Mouse (Mus musculus): ENCODE results near the gene Fbxl16.

- TF ChIP-seq CTCF (IDR thresholded peaks at IDR 0.05; ENCODE audit: low read depth) (no peak), EP300 (IDR thresholded peaks at IDR 0.05; ENCODE audit: low read depth) (no peak)
Observed at GRCm38 (mm10) chr17:25867509-25867835, 58.6 kb downstream of the Fbxl16 start.
